Mouse (Mus musculus): ENCODE measurements around the gene Rasd2.

Rasd2 gene

DNA sequence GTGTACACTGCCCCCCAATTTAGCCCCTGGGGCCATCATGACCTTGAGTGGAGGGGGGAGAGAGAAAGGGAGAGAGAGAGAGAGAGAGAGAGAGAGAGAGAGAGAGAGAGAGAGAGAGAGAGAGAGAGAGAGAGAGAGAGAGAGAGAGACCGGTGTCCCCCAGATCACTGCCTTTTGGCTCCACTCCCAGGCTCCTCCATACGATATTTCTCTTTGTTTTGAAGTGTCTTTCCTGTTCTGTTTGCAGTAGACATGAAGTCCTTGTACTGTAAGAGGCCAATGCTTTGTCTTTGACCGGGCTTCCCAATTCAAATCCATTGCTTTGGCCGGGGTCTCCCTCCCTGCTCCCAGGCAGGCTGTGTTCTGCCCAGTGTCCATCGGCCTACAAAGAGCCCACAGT, 8.9 kb downstream of the Rasd2 start:
- DNase-seq, result no peak

DNA sequence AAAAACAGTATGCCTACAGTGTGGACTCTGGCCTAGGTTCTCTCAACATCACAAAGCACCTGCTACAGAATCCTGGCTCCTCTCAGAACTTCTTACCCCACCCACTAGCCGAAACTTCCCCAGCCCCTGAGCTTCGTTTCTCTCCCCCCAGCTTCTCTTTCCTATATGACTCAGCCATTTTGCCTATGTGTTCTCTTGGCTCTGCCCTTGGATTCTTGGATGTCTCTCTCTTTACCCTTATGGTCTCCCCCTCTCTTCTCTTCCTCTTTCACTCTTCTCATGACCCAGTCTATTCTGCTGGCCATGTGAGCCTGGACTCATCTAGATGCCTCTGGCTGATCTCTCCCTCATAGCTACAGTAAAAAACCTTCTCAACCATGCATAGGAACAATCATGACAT, 13.0 kb downstream of the Rasd2 start:
- no peak for DNase-seq

DNA sequence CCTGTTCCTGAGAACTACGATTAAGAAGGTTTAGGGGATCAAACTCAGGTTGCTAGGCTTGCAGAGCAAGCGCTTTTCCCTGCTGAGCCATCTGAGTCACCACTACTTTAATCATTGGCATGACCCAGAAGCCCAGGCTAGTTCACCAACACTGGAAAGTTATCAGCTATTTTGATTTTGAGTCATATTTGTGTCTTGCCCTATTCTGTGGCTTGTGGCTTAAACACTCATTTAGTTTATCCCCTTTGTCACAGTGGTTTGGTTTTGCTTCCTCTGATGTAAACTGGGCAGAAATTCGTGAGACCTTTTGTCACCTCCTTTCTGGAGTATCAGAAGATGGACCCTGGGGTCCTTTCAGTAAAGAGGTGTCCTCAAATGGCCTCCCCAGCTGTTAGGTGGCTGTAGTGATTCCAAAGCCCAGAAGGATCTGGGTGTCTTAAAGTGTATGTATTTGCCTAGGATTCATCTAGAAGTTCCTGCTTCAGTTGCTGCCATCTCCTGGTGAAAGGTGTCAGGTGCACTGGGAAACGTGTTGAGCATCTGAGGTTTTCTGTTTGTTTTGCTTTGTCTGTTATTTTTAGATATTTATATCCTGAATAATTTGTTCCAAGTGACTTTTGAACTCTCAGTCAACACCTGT, 20.3 kb downstream of the Rasd2 start:
- peak; percentile 37 for DNase-seq

DNA sequence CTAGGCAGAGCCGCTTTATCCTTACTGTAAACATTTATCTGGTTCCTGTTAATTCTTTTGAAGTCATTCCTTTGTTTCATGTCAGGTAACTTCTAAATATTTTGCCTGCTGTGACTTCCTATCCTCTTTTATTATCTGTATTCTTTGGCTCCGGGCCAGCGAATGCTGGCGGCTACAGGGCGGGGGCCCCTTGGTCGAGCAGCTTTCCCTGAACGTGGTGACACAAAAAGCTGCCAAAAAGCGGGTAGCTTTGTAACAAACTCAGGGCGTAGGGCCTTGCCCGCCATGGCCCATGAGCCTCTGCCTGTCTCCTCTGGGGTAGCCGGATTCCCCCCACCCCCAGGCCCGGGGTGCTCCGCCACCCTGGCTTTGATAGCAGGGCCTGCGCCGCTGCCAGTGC, 33.6 kb downstream of the Rasd2 start:
- no peak for DNase-seq

DNA sequence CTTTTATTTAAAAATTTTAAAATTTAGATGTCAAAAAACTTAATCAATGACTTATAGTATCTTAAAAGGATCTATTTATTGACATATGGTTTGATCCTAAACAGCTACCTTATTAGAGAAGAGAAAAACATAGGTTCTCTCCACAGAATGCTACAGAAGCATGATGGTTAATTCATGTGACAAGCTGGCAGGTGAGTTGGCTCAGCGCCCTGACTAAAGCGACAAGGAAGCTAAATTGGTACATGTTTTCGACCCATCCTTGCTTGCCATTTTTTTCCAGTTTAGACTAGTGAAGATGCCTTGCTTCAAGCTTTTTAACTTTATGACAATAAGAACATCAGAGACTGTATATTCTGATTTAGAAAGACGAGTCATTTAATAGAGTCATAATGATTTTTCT, 35.4 kb downstream of the Rasd2 start:
- DNase-seq, result no peak

DNA sequence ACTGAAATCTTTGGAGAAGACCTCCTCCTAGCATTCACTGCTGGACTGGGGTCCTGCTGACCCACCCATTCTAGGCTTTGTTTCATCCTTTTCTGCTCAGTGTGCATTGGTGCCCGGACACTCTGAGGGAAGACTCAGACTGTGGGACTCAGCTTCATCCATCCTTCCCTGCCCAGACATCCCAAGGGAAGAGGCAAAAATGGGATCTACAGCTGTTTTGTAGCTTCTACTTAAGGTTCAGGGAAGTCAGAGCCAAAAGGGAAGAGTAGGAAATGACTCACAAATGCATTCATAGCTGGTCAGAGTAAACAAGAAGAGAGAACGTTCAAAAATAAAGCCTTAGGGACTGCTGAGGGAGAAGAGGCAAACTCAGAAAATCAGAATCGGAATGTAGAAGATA, 40.3 kb downstream of the Rasd2 start:
- DNase-seq, result no peak

DNA sequence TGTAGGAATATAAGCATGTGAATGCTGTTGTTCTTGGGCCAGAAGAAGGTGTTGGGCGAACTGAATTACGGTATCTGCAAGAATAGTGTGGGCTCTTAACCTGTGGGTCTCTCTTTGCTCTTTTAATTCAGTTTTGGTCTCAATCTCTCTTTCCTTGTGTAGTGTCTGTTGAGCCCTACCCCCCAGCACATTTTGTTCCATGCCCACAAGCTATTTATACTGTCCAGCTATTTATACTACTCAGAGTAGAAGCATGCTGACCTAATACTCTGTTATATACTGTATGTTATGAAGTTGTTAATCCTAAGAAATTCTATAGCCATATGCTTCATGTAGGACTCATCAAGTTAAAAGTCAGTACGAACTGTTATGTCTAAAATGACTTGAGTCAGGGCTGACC, 41.9 kb downstream of the Rasd2 start:
- no peak for DNase-seq

DNA sequence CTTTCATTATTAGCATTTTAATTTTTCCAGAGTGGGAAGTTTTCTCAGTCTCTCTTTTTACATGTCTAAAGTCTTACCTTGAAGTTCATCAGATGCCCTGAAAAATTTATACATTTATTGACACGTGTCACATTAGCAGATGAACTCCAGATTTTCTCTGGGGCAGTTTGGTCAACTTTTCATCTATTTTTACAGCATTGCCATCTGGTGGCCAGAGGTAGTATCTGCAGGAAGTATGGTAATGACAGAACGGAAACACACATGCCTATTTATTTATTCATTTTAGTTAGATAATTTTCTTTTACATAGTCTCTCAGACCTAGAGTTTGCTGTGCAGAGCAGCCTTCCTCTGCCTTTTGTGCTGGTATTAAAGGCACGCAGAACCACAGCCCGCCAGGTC, 58.4 kb downstream of the Rasd2 start:
- peak; percentile 40 for DNase-seq
